Mouse (Mus musculus) gastrocnemius, adult 8-10 months (tissue): ENCODE measurements around the gene Fgd4. TPM values are rescaled to one million over a fixed set of nuclear protein-coding genes. Genes with fewer than 3 reads are reported as not detected.
"Not testable (repeated sequence)": the region's sequence is repeated elsewhere in the genome, so short reads cannot be mapped to it uniquely, and the experiment has no call there.

ENCODE experiments used
- DNase-seq, 2 experiments: peaks; one replicate each; pipeline ENCODE4 v3.0.0; 2022; ENCODE audit warnings: low spot score in 2 of 2
- total RNA-seq, 4 experiments: library from RNA; stranded (reverse); gene quantifications; 2 replicates each; pipeline ENCODE4 v1.2.4; 2022

The Fgd4 gene
- total RNA-seq, 4 experiments from 2014 or later = 21.3 to 30.5 (median 24.0) TPM

DNA sequence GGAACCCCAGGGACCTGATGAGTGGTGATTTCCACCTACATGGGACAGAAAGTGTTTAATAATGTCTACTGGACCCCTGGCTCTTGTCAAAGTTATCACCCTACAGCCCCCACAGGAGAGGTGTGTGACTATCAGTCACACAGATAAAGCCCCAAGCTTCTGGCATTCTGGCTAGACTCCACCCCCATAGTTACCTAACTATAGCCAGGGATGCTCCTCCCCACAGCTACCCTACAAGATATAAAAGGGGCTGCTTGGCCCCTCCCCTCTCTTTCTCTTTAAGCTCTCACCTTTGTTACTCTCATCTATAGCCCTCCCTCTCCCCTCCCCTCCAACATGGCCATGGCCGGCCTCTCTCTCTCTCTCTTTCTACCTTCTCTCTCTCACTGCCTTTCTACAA lies 53.7 kb downstream of the Fgd4 start:
- DNase-seq = no peak

DNA sequence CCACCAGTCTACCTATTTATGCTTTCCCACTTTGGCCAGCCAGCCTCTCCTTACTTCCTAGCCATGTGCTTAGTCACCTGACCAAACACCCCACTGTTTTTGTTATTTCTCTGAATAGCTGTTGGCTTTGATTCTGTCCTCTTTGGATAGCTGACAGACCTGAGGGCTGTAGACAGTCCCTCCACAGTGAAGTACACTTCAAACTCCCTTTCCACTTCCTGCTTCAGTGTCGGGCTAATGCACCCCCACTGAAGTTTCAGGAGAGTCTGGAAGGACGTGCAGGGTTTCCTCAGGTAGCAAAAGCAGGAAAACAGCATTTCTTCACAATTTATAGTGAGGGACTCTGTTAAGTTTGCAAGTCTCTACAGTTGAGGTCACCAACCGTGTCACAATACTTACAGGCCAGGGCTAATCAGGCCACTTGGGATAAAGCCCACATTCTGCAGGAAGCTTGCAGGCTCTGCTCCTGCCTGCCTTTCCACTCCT lies 57.4 kb downstream of the Fgd4 start:
- DNase-seq = no peak

DNA sequence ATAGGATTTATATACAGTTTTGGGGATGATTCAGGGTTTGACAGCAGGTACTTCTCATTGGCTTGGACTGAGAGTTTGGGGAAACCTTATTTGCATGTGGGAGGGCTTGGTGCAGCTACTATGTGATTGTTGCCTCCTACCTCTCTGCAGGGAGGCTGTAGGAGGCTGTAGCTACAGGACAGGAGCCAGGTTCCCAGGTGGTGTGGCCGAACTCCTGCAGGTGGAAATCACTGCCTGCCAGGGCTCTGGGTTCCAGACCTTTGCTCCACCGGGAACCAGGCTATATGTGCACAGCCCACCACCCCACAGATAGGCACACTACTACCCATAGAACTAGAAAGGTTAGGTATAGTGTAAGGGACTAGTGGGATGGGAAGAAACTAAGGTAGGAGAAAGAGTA lies 61.0 kb downstream of the Fgd4 start:
- DNase-seq = not testable (repeated sequence)

DNA sequence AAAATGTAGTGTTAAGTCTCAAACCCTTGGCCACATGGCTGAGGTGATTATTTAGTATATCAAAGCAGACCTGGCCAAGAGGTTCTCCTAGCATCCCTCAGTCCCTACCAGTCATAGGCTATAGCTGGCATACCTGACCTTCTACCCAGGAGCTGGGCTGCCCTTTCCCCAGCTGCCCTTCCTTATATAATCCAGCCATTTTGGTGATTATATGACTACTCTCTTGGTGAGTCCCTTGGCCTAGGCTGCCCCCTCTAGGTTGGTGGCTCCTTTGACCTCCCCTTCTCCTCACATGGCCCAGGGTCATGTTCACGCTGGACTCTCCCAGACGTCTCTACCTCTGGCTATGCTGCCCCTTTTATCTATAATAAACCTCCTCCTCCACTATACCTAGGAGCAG lies 65.1 kb downstream of the Fgd4 start:
- no peak for DNase-seq

DNA sequence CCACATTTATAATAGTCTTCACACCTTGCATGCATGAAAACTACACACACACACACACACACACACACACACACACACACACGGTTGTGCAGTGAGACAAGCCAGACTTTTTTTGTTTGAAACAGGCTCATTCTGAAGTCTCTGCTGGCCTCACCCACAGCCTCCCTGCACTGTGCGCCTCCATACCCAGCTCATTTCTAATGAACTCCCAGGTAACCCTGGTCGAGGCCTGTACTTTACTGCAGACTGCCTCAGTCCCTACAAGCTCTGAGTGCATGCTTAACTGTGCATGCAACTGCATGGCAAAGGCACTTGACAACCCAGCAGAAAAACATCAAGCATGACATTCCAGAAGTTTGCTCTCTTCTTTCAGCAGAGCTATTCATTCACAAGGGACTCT lies 72.3 kb downstream of the Fgd4 start:
- DNase-seq = no peak

DNA sequence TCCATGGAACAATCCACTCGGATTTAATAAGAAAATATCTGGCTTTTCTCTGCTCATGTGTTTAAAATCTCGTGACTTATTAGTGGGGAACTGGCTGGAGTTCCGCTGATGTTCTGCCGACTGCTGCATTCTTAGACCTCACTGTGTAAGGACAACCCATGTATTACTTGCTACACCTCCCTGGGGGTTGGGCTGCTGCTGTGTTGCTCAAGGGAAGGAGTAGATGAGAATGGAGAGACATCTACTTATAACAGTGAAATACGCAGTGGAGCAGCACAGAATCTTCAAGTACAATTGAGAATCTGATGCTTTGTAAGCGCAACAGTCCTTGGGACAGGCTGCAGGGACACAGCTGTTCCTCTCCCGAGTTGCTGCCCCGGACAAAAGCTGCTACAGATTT lies 73.1 kb downstream of the Fgd4 start:
- DNase-seq = peak; percentile 53 to 64

DNA sequence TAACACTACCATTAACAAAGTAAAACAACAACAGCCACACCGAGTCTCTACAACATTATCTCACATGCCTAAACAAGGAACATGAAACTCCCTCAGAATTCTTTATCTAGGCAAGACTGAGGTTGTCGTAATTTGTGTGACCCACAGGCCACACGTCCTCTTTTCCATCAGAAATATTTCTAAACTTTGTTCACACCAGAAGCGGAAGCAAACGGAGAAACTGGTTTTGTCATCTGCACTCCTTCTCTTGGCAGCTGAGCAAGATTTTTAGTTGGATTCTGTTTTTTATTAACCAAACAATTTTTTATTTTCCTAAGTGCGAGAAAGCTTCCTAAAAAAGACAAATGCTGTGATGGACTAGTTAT lies 73.6 kb downstream of the Fgd4 start:
- DNase-seq = no peak

DNA sequence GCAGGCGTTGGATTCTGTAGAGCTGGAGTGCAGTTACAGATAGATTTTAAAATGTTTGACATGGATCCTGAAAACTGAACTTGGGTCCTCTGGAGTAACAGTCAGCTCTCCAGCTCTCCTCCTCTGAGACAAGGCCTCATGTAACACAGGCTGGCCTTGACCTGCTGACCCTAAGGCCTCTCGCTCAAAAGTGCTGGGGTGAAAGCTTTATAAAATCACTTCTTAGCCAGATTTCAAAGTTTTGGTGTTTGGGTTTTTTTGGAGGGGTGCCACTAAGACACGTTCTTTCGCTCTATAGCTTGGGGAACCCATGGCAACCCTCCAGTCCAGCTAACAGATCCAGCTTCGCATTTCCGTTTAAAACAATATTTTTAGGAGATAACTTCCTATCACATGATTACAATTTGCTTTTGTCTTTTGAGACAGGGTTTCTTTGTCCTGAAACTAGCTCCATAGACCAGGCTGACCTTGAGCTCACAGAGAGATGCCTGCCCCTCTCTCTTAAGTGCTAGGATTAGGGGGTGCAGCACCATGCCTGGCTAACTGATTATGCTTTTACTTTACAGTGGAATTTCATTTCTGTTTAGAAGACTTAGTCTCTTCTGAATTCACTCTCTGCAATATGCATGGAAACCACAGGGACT lies 74.1 kb downstream of the Fgd4 start:
- DNase-seq = no peak

DNA sequence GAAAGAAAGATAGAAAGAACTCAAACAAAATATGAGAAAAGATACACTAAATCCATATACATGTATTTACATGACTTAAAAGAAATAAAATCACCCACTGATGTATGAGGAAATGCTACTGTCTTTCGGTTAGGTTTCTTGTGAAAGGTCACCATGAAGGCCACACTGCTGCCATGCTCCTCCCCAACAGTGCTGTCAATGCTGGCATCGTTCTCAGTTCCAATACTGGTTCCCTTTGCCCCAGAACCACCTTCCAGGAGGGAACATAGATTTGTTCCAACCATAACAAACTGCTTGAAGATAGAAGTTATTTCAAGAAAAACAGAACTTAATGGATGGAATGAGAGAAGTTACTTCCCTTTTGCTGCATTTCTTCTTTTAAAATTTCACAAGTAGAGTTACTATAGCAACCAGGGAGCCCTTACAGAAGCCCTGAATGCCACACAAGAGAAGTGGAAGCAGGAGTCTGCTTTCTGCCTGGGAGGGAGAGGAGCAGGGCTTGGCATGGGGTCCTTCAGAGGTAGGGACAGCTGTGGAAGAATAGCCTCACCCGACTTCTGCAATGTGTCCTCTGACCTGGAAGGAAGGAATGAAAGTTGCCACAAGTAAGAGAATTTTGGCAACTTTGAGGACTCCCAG lies 75.0 kb downstream of the Fgd4 start:
- no peak for DNase-seq

DNA sequence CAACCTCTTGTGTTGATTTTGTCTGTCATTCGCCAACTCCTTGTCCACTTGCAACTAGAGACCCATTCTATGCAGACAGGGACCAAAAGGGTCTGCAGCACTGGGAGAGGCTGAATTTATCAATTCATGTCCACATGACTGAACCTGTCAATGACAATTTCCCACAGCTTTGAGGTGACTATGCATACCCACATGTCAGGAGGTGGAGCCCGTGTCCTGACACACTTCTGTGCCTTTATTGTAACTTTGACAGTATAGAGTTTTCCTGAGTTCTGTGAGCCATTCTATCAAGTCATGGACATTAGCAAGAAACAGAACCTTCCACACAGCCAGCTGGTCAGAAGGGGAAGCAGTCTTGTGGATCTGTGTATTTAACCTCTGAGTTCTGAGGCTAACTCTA lies 76.7 kb downstream of the Fgd4 start:
- no peak for DNase-seq

DNA sequence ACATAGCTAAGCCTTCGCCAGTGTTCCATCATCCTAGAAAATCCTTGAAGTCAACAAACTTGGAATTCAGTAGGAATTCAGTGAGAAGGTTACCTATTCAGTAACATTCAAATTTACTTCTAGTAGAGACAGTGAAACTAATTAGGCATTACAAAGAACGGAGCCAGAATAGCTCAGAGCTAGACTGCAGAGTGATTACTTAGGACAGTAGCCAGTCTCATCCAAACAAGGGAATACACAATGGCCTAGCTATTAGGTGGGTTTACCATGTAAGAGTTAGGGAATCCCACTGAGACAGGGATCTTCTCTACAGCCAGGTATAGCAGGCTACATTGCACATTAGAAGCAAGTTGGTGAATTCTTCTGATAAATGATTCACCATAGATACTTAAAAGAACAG lies 77.5 kb downstream of the Fgd4 start:
- not testable (repeated sequence) for DNase-seq

DNA sequence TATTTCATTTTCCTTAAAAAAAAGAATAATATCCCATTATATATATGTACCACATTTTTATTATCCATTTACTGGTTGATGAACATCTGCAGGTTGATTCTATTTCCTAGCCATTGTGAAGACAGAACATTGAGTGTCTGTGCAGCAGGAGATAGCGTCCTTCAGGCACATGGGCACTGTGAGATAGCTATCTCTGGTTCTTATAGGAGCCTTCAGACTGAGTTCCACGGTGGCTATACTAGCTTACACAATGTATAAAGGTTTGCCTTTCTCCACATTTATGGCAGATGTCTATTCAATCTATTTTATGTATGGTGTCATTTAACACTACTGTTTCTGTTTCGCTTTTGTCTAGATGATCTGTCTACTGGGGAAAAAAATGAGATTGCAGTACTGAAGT lies 98.9 kb downstream of the Fgd4 start:
- no peak for DNase-seq

DNA sequence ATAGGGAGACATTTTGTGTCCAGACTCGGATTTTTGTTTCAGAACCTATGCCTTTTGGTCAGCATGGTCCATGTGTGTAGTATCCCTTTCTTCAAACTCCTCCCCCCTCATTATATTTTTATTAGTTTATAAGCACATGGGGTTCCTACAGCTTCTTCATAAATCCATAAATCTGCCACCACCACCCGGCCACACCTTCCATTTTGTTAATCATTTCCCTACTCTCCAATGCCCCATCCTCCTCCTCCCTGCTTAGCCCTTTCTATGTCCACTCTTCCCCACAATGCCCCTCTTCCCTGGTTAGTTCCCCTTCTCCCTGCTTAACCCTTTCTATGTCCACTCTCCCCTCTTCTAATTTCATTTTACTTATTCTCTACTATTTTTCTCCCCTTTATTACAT lies 99.4 kb downstream of the Fgd4 start:
- no peak for DNase-seq

DNA sequence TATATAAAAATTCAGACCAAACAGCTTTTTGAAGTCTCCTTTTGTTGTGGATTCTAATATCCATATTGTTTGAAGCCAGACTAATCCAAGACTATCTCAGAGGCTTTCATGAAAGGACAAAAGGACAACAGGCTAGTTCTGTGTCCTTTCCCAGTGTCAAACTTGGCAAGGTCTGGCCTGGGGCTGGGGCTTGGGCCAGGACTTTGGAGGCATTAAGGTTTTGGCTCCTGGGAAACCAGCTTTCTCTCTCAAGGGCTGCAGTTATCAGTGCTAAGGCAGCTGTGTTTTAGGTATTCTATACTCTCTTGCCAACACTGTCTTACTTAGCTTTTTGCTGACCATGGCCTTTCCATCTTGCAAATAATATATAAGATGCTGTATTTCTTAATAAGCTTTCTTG lies 101.6 kb downstream of the Fgd4 start:
- DNase-seq = peak in 1 of 2 experiments; percentile 20

DNA sequence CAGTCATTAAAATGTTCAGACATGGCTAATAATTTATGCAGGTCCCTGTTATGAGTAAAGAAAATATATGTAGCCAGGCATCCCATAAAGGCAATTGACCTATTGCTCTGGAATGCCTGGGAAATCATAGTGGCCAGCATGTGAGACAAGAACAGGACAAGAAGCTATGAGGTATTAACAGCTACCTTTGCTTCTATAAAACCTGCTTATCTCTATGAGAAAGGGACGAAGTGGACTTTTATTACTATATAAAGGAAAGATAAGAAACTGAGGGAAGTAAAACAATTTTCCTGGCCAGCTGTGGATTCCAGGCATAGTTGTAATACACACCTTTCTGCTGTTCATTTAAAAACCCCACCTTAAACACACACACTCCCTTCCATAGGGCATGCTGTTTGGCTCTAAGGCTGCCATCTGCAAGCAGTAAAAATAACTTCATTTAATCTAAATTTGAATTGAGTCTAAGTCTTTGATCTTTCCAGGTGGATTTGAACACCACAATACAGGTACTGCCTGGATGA lies 114.8 kb downstream of the Fgd4 start:
- no peak for DNase-seq

DNA sequence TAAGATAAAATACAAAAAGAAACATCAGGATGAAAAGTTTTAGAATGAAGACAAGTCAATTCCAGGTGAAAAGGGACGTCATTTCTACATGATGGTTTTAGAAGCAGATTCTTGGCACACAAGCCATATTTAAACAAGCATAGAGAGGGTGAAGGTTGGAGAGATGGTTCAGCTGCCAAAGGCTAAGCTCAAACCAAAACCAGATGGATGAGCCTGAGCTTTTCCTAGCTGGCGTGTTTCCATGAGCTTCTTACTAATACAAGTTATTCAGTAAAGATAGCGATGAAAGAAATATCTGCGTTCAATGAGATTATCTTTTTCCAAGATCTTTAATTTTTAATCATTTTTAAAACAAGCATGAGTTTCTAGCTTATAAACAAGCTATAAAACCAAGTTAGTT lies 115.7 kb downstream of the Fgd4 start:
- no peak for DNase-seq

DNA sequence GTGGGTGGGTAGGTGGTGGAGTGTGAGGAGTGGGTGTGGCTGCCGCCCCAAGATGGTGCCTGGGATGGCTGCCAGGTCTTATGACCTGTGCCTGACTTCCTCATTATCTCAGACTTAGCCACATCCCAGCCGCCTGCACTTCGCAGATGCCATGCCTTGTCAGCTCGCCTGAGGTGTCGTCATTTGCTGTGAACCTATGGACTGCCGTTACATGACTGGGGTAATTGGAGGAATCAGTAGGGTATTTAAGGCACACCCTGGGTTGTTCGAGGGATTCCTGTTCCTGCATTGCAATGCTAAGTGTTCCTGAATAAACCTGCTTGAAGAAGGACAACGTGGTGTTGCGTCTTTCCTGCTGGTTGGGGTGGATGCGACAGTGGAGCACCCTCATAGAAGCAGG lies 126.9 kb downstream of the Fgd4 start:
- not testable (repeated sequence) for DNase-seq

DNA sequence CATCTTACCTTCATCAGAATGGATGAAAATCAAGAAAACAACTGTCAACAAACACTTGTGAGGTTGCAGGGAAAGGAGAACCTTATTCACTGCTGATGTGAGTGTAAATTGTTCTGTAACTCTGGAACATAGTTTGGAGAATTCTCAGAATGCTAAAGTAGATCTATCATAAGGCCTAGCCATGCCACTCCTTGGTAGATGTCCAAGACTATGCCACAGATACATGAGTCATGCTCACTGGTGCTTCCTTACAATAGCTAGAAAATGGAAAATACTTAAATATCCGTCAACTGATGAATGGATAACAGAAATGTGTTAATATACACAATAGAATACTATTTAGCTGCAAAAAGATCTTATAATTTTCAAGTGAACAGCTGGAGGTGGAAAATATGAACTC lies 150.3 kb downstream of the Fgd4 start:
- DNase-seq = no peak

DNA sequence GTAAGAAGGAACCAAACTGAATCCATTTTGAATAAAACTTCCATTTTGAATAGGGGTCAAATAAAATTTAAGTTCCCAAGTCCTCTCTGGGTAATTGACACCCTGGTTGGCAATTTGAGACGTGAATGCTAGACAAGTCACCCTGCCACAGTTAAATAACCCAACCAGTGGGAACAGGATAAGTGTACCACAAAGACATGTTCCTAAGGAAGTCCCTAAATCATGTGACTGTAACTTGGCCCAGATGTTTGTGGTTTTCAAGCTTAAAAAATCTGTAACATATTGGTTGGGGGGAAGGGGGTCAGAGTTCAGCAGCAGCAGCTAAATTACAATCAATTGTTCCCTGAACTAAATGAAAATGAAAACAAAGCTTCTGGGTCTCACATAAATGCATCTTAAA lies 161.9 kb downstream of the Fgd4 start:
- no peak for DNase-seq

DNA sequence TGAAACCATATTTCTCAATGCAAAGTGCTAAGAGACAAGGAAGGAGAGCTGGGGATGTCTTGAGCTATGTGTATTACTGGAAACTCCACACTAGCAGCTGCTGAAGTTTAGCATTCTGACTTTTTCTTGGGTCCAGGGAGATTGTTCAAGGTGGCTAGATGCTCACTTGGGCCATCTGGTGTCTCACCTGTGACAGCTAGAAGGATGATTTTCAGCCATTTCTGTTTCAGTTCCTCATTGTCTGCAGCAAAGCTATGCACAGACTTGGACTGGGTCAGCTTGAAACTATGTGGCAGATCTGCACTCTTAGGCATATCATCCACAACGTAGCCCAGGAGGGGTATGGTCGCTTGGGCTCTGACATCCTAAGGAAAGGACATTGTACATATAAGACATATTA lies 177.9 kb downstream of the Fgd4 start:
- DNase-seq = no peak

DNA sequence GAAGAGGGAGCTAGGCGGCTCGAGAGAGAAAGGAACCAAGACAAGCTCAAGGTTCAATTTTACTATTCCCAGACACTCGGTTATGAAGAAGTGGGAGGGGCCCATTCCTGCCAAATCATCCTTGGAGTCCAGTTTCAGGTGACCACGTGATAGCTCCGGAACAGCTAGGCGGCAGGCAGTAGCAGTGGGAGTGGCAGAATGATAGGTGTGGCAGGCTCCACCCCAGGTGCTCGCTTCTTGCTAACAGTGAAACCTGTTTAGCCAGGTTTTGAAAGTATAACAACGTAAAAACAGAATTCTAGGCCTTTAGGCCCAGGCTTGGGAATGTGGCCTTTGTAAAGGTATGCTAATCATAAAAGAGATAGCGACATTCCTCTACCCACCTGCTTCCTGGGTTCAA lies 233.1 kb downstream of the Fgd4 start:
- not testable (repeated sequence) for DNase-seq
